Mouse (Mus musculus) thymus, adult 2 months (tissue): ENCODE data around the gene Ccdc136. TPM values are rescaled to one million over a fixed set of nuclear protein-coding genes. Genes with fewer than 3 reads are reported as not detected.
"Not testable (repeated sequence)": the region's sequence is repeated elsewhere in the genome, so short reads cannot be mapped to it uniquely, and the experiment has no call there.

Experiments used
- DNase-seq: peaks from one replicate; pipeline ENCODE4 v3.0.0; 2021
- H3K27ac ChIP-seq: fragments of 200-500 bp; 2 replicates; pipeline ENCODE4 v1.5.1; 2012; ENCODE audit warnings: low read length, control low read depth; ENCODE audit not compliant: control insufficient read depth, insufficient read depth
- H3K27me3 ChIP-seq: fragments of 200-500 bp; 2 replicates; pipeline ENCODE4 v1.6.1; 2012; ENCODE audit warnings: mild to moderate bottlenecking, low read length, moderate library complexity, mixed read lengths; ENCODE audit not compliant: control insufficient read depth, insufficient read depth
- H3K36me3 ChIP-seq: fragments of 200-500 bp; 2 replicates; pipeline ENCODE4 v1.6.1; 2012; ENCODE audit warnings: mild to moderate bottlenecking, low read length, moderate library complexity; ENCODE audit not compliant: control insufficient read depth, insufficient read depth
- H3K4me1 ChIP-seq: fragments of 200-500 bp; replicated peaks from 2 replicates; pipeline ENCODE4 v1.6.1; 2012; ENCODE audit warnings: low read length; ENCODE audit not compliant: control insufficient read depth, insufficient read depth
- H3K4me3 ChIP-seq: fragments of 200-500 bp; 2 replicates; pipeline ENCODE4 v1.5.1; 2012; ENCODE audit warnings: mild to moderate bottlenecking, low read length, control low read depth, moderate library complexity; ENCODE audit not compliant: control insufficient read depth, insufficient read depth
- CTCF ChIP-seq: fragments of 200-500 bp; IDR thresholded peaks from 2 replicates; pipeline ENCODE4 v1.5.1; 2012; ENCODE audit warnings: mild to moderate bottlenecking, control low read depth, low read length, moderate library complexity, borderline replicate concordance; ENCODE audit not compliant: control insufficient read depth, poor library complexity, insufficient read depth; ENCODE audit errors: extremely low read depth
- POLR2A ChIP-seq: fragments of 200-500 bp; IDR thresholded peaks from 2 replicates; pipeline ENCODE4 v1.6.1; 2012; ENCODE audit warnings: mild to moderate bottlenecking, low read length, control low read depth, moderate library complexity; ENCODE audit not compliant: control insufficient read depth, poor library complexity, insufficient read depth; ENCODE audit errors: extremely low read depth
- WGBS: fragments of 180-500 bp; shearing (Covaris S2); methylation state at CpG from one replicate; pipeline ENCODE4 v1.1.7; 2018; 5-methylcytosine and 5-hydroxymethylcytosine counted together
- polyA plus RNA-seq: library from polyadenylated mRNA; depleted of rRNA; stranded (reverse); fragments of >200 nt; gene quantifications from 2 replicates; pipeline ENCODE4 v1.2.3, GENCODE M21; 2012

The Ccdc136 gene
- polyA plus RNA-seq, 1 experiment = 1.3 TPM

DNA sequence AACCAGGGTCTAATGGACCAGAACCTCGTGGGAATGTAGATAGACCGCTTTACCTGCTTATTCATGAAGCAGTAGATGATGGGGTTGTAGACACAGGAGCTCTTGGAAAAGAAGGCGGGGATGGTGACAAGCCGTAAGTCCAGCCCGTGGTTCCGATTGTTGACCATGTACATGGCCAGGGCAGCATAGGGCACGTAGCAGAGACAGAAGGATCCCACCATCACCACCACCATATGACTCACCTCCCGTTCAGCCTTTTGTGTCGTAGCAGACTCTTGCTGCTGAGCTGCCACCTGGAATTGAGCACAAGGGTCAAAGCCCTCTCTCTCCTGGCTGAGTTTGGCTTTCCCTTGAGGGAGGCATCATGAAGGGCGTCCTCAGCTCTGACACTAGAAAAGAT, 17.4 kb upstream of the Ccdc136 start:
- Histone ChIP-seq H3K4me1 (no peaks in the 10 kb centered on the region), H3K27me3 (no peaks in the 10 kb centered on the region), H3K4me3 (no peak overlapping the region), H3K36me3 (peaks cover 18% of the 10 kb centered on the region), H3K27ac (no peak overlapping the region)
- no peak for TF ChIP-seq CTCF
- TF ChIP-seq POLR2A = no peak
- no peak for DNase-seq
- WGBS = 95% methylated on average over 10 of the region's 10 CpGs

DNA sequence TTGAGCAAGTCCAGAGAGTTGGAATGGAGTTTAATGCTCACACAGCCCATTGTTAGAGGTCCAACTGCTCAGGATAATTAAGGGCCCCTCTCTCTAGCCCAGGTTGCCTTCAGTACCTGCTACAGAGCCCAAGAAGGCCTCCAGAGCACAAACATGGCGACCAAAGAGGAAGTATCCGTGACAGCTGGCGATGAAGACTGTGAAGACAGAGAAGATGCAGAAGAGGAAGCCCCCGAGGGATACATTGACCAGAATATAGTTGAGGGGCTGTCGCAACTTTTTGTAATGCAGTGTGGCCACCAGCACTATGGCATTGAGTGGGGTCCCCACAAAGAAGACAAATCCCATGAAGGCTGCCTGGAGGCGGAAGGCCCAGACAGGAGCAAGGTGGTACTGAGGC, 16.2 kb upstream of the Ccdc136 start:
- DNase-seq = no peak
- Histone ChIP-seq H3K36me3 (peaks cover 11% of the 10 kb centered on the region), H3K27me3 (no peaks in the 10 kb centered on the region), H3K27ac (no peak overlapping the region), H3K4me3 (no peak overlapping the region), H3K4me1 (no peaks in the 10 kb centered on the region)
- 79% methylated on average over 6 of the region's 6 CpGs for WGBS
- TF ChIP-seq CTCF (no peak), POLR2A (no peak)

DNA sequence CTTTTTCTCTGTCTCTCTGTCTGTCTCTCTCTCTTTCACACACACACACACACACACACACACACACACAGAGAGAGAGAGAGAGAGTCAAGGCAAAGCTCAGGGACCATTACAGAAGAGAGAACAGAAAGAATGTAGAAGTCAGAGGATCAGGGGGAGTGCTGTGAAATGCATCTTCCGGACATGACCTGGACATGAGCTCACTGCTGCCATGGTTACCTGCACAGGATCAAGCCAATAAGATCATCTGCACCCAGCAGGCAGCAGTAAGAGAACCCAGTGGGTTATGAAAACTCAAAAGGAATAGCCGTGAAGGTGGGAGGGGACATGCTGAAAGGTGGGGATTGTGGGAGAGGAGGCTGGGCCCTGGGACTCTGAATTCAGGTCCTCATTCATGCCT, 13.7 kb upstream of the Ccdc136 start:
- no peak overlapping the region for H3K4me3 ChIP-seq
- no peaks in the 10 kb centered on the region for H3K36me3 ChIP-seq
- H3K27me3 ChIP-seq = no peaks in the 10 kb centered on the region
- H3K4me1 ChIP-seq = no peaks in the 10 kb centered on the region
- no peak for DNase-seq
- WGBS = 87% methylated on average over 2 of the region's 2 CpGs
- no peak overlapping the region for H3K27ac ChIP-seq
- TF ChIP-seq CTCF (no peak), POLR2A (no peak)

DNA sequence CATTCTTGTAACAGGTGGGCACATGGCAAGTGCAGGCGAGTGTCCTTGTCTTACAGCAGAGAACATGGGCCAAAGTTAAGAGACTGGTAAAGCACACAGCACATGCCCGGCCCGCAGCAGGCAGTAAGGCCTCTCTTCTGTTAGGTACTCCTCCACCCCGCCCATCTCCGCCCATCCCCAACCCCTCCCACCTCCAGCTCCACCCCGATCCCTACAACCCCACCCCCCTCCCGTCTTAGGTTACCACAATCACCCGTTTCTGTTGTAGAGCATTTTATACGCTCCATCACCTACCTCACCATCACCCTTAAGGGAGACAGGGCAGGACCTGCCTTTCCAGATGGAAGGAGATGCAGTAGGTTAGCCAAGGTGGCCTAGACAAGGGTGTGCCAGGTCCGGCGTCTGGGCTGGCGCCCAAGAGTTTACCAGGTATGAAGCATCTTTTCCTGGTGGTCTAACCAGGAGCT, 8.0 kb upstream of the Ccdc136 start, which contains the start of gene Opn1sw:
Opn1sw (minus strand) TSS at position 417 of the 467 bp plus-strand sequence.
- no peaks in the 10 kb centered on the region for H3K36me3 ChIP-seq
- H3K4me1 ChIP-seq = no peaks in the 10 kb centered on the region; the same call in 1 of the 2 replicates
- no peak within 1 kb of the TSS for H3K4me3 ChIP-seq
- H3K27me3 ChIP-seq = no peaks in the 10 kb centered on the region; the same call in 1 of the 2 replicates
- WGBS = 18% methylated on average over 12 of the region's 12 CpGs
- no peak for DNase-seq
- H3K27ac ChIP-seq = no peak within 1 kb of the TSS
- TF ChIP-seq CTCF (no peak), POLR2A (no peak)

DNA sequence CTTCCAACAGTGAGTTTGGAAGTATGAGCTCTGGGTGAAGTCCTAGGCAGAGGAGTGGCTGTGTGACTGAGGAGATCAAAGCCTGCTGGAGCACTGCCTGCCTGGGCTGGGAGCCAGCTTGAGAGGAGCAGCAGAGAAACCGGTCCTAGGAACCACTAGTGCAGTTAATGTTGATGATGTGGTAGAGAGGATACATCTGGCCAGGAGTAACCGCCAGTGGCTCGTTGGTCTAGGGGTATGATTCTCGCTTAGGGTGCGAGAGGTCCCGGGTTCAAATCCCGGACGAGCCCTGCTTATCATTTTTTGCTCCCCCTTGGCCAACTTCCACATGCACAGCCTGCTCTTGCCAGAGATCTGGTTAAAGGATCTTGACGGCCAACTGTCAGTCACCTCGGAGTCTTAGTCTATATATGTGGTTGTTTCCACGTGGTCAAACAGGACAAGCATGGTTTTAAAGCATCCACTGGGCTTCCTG, 7.5 kb upstream of the Ccdc136 start:
- H3K4me1 ChIP-seq = no peaks in the 10 kb centered on the region; the same call in 1 of the 2 replicates
- no peak for TF ChIP-seq CTCF
- no peak for TF ChIP-seq POLR2A
- no peak overlapping the region for H3K27ac ChIP-seq
- no peak overlapping the region for H3K4me3 ChIP-seq
- no peak for DNase-seq
- 17% methylated on average over 11 of the region's 11 CpGs for WGBS
- no peaks in the 10 kb centered on the region for H3K36me3 ChIP-seq
- peaks cover 4% of the 10 kb centered on the region; the same call in 1 of the 2 replicates for H3K27me3 ChIP-seq

DNA sequence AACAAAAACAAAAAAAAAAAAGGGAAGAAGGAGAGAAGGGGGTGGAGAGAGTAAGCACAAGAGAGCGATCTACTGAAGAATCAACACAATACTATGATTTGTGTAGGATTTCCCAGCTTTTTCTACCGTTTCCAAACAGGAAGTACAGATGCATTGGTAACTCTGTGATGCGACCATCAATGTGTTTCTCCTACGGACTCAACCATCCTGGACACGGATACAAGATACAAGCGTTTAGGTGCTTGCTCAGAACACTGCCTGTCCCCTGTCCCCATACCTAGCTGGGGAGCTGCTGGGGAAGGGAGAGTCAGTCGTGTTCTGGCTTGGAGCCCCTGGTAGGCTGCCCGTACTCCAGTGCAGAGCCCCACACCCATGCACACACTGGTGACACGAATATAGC, 6.7 kb upstream of the Ccdc136 start:
- WGBS = 61% methylated on average over 9 of the region's 9 CpGs
- no peak for DNase-seq

DNA sequence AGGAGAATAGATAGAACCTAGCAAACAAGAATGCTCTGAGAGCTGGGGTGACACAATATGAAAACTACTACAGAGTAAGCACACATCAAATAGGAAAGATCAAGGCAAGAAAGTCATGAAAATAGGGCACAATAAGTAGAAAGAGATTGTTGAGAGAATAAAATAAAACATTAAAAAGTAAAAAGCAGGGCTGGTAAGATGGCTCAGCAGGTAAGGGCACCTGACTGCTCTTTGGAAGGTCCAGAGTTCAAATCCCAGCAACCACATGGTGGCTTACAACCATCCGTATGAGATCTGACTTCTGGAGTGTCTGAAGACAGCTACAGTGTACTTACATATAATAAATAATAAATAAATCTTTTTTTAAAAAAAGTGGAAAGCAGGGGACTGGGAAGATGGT, 5.6 kb upstream of the Ccdc136 start:
- DNase-seq, H3K27ac ChIP-seq, H3K4me1 ChIP-seq, H3K4me3 ChIP-seq, H3K36me3 ChIP-seq, H3K27me3 ChIP-seq: not testable (repeated sequence)
- WGBS = 85% methylated on average over 1 of the region's 1 CpGs

More for the DNA sequence above, 6.7 kb upstream of the Ccdc136 start:
- TF ChIP-seq POLR2A (no peak), CTCF (no peak)
- H3K36me3 ChIP-seq = no peaks in the 10 kb centered on the region
- H3K27me3 ChIP-seq = peaks cover 6% of the 10 kb centered on the region; the same call in 1 of the 2 replicates
- H3K4me1 ChIP-seq = no peaks in the 10 kb centered on the region; the same call in 1 of the 2 replicates
- no peak overlapping the region for H3K4me3 ChIP-seq
- no peak overlapping the region for H3K27ac ChIP-seq

DNA sequence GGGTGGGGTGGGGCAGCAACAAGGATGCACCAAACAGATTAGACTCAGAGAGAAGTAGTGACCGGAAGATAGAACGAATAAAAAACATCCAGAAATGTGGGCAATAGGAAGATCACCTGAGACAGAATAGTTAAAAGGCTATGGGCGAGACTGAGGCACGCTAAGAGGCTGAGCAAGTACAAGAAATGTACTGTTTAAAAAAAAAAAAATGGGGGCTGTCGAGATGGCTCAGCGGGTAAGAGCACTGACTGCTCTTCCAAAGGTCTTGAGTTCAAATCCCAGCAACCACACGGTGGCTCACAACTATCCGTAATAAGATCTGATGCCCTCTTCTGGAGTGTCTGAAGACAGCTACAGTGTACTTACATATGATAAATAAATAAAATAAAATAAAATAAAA, 4.9 kb upstream of the Ccdc136 start:
- not testable (repeated sequence) for H3K27ac ChIP-seq, H3K4me3 ChIP-seq, H3K36me3 ChIP-seq, DNase-seq, H3K4me1 ChIP-seq
- WGBS = 81% methylated on average over 8 of the region's 8 CpGs
- peaks cover 12% of the 10 kb centered on the region; the same call in 1 of the 2 replicates for H3K27me3 ChIP-seq
